Mouse (Mus musculus) skeletal muscle tissue, adult 2 months (tissue): ENCODE measurements at regions not wholly inside any gene's neighbourhood (a gene's known extent, or its start where the extent isn't known, plus 50 kb on each side); places are given as distances from the start of the nearest gene placed in this dataset.

Experiments used
- DNase-seq: peaks from one replicate; pipeline ENCODE4 v3.0.0-alpha.2; 2012; ENCODE audit warnings: low read depth, low spot score

- no peak for DNase-seq
These were observed 377.0 kb upstream of the B3galt2 start for GRCm38 (mm10) chr1:143263263-143264038.

GRCm38 (mm10) chr1:143265216-143265615 is 375.2 kb upstream of the B3galt2 start:
- DNase-seq = no peak

GRCm38 (mm10) chr1:143286274-143286967 is 354.0 kb upstream of the B3galt2 start:
- no peak for DNase-seq

- no peak for DNase-seq
These were observed 353.0 kb upstream of the B3galt2 start for GRCm38 (mm10) chr1:143287448-143287847.

GRCm38 (mm10) chr1:143296555-143296954 is 343.9 kb upstream of the B3galt2 start:
- no peak for DNase-seq

GRCm38 (mm10) chr1:143307379-143307778 is 333.1 kb upstream of the B3galt2 start:
- no peak for DNase-seq

- no peak for DNase-seq
These were observed 322.1 kb upstream of the B3galt2 start for GRCm38 (mm10) chr1:143318381-143318780.

GRCm38 (mm10) chr1:143319568-143319967 is 320.9 kb upstream of the B3galt2 start:
- DNase-seq = no peak

GRCm38 (mm10) chr1:143351388-143351787 is 289.1 kb upstream of the B3galt2 start:
- no peak for DNase-seq

- DNase-seq = peak; percentile 1
These were observed 280.2 kb upstream of the B3galt2 start for GRCm38 (mm10) chr1:143360256-143360655.

GRCm38 (mm10) chr1:143391851-143392250 is 248.6 kb upstream of the B3galt2 start:
- no peak for DNase-seq
